Mouse (Mus musculus) MEL (cell line): ENCODE measurements around the gene C2.
"Not testable (repeated sequence)": the region's sequence is repeated elsewhere in the genome, so short reads cannot be mapped to it uniquely, and the experiment has no call there.

ENCODE experiments used
- CTCF ChIP-seq, 3 experiments: IDR thresholded peaks in 2 of 3; conservative IDR thresholded peaks in 1 of 3; 2 replicates each; pipeline ENCODE4 v1.5.1; 2011 to 2012; ENCODE audit warnings: low read length in 3 of 3, low read depth in 2 of 3, mild to moderate bottlenecking in 2 of 3, improper control_type of control experiment in 1 of 3, inconsistent platforms in 1 of 3, mixed read lengths in 1 of 3, moderate library complexity in 1 of 3; ENCODE audit not compliant: control insufficient read depth in 1 of 3, insufficient read depth in 1 of 3, poor library complexity in 1 of 3, severe bottlenecking in 1 of 3
- GATA1 ChIP-seq: IDR thresholded peaks from 2 replicates; pipeline ENCODE4 v1.6.1; 2011; ENCODE audit warnings: low read depth, low read length, improper control_type of control experiment
- KAT2A ChIP-seq: conservative IDR thresholded peaks from 2 replicates; pipeline ENCODE4 v1.6.1; 2012; ENCODE audit warnings: low read depth, low read length, improper control_type of control experiment, inconsistent platforms
- MEF2A ChIP-seq: IDR thresholded peaks from 2 replicates; pipeline ENCODE4 v1.6.1; 2014; ENCODE audit warnings: low read depth, mild to moderate bottlenecking, inconsistent platforms, low read length, improper control_type of control experiment; ENCODE audit not compliant: poor library complexity, insufficient replicate concordance, severe bottlenecking; ENCODE audit errors: extremely low read depth
- MYC ChIP-seq: IDR thresholded peaks from 2 replicates; pipeline ENCODE4 v1.6.1; 2011; ENCODE audit warnings: low read depth, mild to moderate bottlenecking, low read length, improper control_type of control experiment, moderate library complexity

GRCm38 (mm10) chr17:34900826-34901225 lies 2.8 kb upstream of the C2 start:
- not testable (repeated sequence) for TF ChIP-seq MEF2A; MYC; GATA1; CTCF (IDR thresholded peaks at IDR 0.05 in 2 of 3, conservative IDR thresholded peaks at IDR 0.05 in 1 of 3; ENCODE audit: control insufficient read depth in 1 of 3, insufficient read depth in 1 of 3, low read depth in 2 of 3, low read length in 3 of 3, poor library complexity in 1 of 3, severe bottlenecking in 1 of 3); KAT2A
